Mouse (Mus musculus) telencephalon, adult 2 months (tissue): ENCODE results near the gene Dnajb8.

Source experiments
- DNase-seq: peaks from one replicate; pipeline ENCODE4 v3.0.0-alpha.2; 2011; ENCODE audit warnings: low read depth, low spot score

The Dnajb8 gene

DNA sequence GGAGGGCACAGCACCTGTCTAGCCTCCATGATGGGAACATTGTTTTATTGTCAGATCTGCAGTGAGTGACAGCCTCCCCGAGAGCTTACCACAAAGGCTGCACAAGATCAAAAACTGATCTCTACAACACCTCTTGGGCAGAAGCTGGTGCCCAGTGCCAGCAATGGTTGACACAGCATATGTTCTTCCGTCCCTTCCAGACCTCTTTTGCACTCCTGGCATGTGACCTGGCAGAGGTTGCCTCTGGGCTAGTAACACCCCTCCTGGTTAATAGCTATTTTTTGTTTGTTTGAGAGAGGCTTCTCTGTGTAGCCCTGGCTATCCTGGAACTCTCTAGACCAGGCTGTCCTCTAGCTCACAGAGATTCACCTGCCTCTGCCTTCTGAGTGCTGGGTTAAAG lies 56.1 kb downstream of the Dnajb8 start:
- DNase-seq = no peak

GRCm38 (mm10) chr6:88290129-88290766 lies 68.2 kb downstream of the Dnajb8 start:
- DNase-seq = peak; percentile 29

- no peak for DNase-seq
Measured at GRCm38 (mm10) chr6:88292274-88292909, 70.3 kb downstream of the Dnajb8 start.

- no peak for DNase-seq
Measured at GRCm38 (mm10) chr6:88299491-88299890, 77.4 kb downstream of the Dnajb8 start.

GRCm38 (mm10) chr6:88301234-88301633 lies 79.2 kb downstream of the Dnajb8 start:
- DNase-seq = no peak
